Mouse (Mus musculus): Measurements from ENCODE around the gene Zfyve28.

GRCm38 (mm10) chr5:34276746-34277145 is 11.5 kb downstream of the Zfyve28 start:
- TF ChIP-seq POLR2A (IDR thresholded peaks at IDR 0.05; ENCODE audit: extremely low read depth, insufficient read depth, low read length) (no peak), CTCF (IDR thresholded peaks at IDR 0.05; ENCODE audit: low read depth, low read length) (no peak)
